Mouse (Mus musculus): Measurements from ENCODE around the gene Zfp704.
A peak's percentile ranks its signal among the peaks of the same experiment; 100 is the strongest.

Gene Zfp704

DNA sequence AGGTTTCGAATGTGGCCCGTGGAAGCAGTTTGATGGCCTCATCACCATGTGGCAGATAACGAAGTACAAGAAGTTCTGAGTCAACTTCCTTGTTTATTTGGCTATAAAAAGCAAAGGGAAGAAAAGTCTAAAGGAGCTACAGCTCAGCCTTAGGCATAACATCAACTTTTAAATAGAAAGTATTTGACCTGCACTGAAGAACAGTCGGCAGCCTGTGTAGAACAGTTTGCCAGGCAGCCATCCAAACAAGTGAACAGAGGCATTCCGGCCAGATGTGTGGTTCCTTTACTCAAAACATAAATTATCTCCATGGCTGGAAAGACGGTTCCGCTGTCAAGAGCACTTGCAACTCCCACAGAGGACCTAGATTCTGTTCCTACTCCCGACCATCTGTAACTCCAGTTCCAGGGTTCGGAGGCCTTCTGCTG lies 202.8 kb downstream of the Zfp704 start:
- DNase-seq, result no peak

DNA sequence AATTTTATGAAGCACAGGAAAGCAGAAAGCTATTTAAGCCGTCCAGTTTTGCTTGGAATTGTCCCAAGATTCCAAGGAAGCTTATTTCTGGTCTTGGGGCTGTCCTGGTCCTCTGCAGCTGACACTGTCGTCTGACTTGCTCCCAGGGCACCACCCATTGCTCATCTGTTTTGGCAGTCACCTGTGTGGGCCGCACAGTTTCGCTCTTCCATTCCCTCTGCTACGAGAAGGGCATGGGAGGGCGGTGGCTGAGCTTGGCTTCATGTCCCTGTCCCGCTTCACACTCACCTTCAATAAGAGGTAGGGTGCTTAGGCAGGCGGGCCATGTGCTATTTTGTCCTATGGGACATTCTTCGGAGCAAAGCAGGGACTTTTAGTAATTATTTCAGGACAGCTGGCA lies 204.5 kb downstream of the Zfp704 start:
- no peak for DNase-seq

DNA sequence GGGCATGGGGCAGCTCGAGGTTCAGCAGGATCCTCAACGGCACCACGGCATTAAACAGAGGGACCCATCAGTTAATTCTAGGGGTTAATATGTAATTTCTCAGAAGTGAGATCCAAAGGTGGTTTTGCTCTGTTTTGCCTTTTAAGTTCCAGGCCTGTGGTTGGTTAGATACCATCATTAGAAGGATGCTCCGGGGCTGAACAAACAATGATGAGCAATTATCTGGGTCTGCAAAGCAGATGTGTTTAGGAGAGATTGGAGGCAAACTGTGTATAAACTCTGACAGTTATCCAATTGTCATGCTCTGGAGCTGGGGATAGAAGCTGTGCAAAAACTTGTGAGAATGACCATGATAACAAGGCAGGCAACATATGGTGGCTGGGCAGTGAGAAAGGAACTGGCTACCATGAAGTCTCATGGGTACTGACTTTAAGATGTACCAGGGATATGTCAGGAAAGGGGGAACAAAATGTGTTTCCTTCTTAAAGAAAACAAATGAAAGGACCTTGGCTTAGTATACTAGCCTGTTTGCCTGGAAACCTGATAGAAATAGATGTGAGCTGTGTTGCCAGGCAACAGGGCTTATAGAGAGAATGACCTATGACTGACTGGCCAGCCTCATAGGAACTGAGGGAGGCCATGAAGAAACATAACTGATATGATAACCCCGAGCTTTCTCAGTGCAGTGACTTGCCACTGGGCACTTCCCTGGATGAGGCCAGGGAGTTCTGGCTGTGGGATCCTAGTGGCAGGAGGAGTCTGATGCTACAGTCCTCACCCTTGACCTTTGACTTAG lies 206.4 kb downstream of the Zfp704 start:
- DNase-seq, result no peak

DNA sequence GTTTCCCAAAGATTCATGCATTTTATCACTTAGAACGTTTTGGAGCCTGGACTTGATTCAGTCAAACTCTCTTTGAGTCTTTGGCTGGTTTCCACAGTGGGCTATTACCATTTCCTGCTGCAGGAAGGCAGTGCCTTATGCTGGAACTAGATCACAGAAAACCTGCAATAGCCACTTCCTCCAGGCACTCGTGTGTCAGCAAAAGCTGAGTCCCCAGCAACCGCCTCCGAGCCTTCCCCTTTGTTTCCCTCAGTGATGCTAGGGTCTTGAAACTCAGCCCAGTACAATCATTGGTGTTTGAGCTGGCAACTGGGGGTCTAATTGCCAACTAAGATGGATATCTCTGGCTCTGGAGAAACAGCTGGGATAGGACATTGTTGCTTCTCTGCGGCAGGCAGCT lies 207.0 kb downstream of the Zfp704 start:
- peak; percentile 64 to 73 for DNase-seq

DNA sequence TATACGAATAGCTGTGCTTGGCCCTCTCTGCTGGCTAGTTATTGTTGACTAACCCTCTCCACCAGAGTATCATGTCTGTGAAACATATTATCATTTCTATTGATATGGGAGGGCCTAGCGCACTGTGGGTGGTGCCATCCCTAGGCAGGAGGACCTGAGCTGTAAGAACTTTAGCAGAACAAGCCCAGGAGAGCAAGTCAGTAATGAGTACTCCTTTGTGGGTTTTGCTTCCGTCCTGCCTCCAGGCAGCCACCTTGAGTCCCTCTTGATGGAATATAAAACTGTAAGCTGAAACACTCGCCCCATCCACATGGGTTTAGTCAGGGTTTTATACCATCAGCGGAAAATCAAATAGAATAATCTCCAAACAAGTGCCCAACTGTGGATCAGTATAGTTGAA lies 207.5 kb downstream of the Zfp704 start:
- peak in 1 of 2 experiments; percentile 22 for DNase-seq

DNA sequence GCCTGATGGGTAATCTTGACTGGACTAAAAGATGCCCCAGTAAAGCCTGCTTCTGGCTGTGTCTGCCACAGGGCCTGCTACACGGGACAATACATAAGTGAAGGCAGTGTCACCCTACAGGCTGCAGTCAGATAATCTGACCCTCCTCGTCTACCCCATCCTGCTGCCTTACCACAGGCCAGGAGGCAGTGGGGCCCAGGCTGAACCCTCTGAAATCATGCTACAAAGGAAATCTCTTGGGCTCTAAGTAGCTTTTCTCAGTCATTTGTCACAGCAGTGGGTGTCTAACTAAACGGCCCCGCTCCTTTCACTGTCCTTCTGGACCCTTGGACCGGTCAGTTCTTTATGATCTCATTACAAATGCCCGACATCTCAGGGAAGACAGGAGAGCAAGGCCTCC lies 208.2 kb downstream of the Zfp704 start:
- no peak for DNase-seq

DNA sequence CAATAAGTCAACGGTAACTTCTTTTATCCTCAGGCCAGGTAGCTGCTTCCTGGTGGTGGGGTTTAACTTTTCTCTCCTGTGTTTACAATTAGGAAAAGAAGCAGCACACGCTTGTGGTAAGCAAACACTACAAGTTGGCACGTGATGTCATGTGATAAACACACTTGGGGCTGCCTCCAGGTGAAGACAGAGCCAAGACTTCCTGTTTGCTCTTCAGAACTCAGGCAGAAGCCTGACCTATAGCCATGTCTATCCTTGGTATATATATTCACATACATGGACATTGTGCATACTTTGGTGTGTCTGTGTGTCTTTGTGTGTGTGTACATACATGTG lies 209.0 kb downstream of the Zfp704 start:
- peak; percentile 24 to 37 for DNase-seq

DNA sequence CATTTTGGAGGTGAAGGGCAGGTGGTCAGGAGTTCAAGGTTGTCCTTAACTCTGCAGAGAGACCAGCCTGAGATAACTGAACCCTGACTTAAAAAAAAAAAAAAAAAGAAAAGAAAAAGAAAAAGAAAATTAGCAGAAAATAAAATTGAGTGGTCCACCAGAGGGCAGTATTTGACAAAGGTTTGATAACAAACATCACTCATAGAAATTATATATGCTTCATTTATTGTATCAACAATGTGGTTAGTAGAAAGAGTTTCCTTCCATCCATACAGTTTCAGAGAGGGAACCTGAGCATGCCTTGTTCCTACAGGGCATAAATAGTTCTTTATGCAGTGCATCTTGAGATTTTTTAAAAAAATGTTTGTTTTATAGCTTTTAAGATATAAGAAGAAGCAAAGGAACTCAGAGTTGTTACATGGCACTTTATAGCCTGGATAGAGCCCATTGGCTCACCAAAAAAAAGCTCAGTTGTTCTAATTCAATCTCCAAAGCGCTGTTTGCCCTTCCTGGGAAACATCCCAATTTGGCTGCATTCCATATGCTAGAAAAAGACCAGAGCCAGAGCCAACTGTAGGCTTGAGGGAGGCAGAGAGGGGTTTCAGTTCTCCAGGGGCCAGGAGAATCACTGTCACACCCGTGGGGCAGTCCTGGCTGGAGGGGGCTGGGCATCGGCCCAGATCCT lies 209.5 kb downstream of the Zfp704 start:
- no peak for DNase-seq

DNA sequence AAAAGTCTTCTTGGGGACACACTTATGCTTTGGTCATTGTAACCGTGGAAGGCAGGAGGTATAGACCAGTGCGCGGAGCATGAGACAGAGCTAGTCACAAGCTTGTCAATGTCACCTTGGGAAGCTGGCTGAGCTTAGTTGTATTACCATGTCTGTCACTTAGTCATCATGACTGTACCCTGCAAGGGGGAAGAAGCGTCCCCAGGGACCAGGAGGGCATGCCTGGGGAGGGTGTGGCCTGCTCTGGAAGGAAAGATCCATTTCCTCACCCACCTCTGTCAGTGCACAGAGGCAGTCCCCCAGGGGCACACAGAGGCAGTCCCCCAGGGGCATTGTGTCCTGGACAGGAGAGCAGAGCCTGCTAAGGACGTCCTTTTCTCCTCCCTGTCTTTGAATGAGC lies 211.6 kb downstream of the Zfp704 start:
- DNase-seq, result no peak

All from thymus, postnatal 36 days (tissue).